Mouse (Mus musculus) bone marrow, adult 2 months (tissue): Measurements from ENCODE around the gene Chrnb4.

Experiments used
- CTCF ChIP-seq: fragments of 200-500 bp; IDR thresholded peaks from 2 replicates; pipeline ENCODE4 v1.5.1; 2011; ENCODE audit warnings: low read length, control low read depth; ENCODE audit not compliant: control insufficient read depth, insufficient read depth
- POLR2A ChIP-seq: fragments of 200-500 bp; IDR thresholded peaks from 2 replicates; pipeline ENCODE4 v1.6.1; 2011; ENCODE audit warnings: low read depth, mild to moderate bottlenecking, control low read depth, low read length, borderline replicate concordance; ENCODE audit not compliant: control insufficient read depth

DNA sequence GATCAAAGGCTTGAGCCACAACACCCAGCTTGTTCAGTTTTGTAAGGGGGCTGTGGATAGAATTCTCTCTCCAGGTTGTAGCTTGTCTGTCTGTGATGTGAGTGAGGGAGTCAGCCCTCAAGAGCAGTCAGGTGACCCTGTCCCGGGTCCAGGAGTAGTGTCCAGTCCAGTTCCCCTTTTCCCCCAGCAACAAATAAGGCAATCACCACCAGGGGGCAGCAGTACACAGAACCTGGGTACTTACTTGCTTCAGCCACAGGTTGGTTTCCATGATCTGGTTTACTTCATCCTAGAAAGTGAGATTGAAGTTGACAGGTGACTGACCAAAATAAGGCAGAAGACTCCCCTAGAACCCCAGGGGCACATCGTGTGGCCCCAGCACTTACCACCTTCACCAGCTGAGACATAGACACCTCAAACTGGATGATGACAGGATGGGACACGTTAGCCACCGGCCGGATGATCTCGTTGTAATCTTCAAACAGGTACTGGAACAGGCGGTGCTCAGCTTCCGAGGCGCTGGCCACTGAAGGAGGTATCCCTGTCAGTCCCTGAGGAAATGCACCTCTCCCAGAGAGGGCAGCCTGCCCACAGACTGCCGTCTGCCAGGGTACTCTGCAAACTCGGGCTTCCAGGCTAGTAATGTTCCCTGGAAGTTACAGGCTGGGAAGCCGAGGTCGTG, 24.5 kb downstream of the Chrnb4 start:
- TF ChIP-seq CTCF (peak; percentile 65), POLR2A (no peak)
